Mouse (Mus musculus): ENCODE data around the gene B230217C12Rik. TPM values are rescaled to one million over a fixed set of nuclear protein-coding genes. Genes with fewer than 3 reads are reported as not detected.
A peak's percentile ranks its signal among the peaks of the same experiment; 100 is the strongest.
"Not testable (repeated sequence)": the region's sequence is repeated elsewhere in the genome, so short reads cannot be mapped to it uniquely, and the experiment has no call there.

Gene B230217C12Rik
- total RNA-seq, 2 experiments from 2014 or later: 0.33 to 2.3 TPM

DNA sequence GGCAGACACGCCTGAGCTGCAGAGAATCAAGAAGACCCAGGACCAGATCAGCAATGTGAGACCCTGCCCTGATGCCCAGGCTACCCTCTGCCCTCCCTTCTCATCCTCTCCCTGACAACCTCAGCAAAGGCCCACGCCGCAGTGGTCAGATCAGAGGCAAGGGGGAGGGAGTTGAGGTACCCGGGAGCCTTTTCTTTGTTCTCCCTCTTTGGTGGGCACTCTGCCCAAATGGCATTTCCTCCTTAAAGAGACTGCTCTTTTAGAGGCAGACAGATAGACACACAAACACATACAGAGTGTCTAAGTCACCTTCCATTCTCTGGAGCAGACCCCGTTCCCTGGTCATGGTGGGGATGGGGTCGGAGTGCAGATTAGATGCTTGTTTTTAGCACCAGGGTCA lies 15.7 kb upstream of the B230217C12Rik start:
- ATAC-seq (ENCODE audit: poor library complexity, severe bottlenecking): no peak

DNA sequence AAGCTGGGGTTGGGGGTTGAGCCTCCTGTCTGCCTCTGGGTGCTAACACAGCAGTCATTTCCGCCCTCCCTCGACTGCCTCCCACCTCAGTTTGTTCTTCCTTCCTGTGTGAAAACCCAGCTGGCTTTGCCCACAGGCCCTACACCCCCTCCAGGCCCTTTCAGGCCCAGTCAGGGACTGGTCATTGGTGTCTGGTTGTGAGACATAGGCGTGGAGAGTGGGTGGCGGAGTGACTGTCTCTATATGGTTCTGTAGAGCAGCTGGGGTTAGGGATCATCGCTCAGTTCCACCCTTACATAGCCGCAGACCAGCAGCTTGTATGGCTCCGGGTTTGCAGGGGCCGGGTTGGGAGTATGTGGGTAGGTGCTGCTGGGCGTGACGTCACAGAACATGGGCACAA lies 15.3 kb upstream of the B230217C12Rik start:
- ATAC-seq (ENCODE audit: poor library complexity, severe bottlenecking): peak; percentile 11; the same call in 1 of the 2 replicates

GRCm38 (mm10) chr11:97825971-97826370 lies 14.6 kb upstream of the B230217C12Rik start:
- no peak for ATAC-seq (ENCODE audit: poor library complexity, severe bottlenecking)

GRCm38 (mm10) chr11:97826414-97826813 lies 14.2 kb upstream of the B230217C12Rik start:
- peak; percentile 62 for ATAC-seq (ENCODE audit: poor library complexity, severe bottlenecking)

DNA sequence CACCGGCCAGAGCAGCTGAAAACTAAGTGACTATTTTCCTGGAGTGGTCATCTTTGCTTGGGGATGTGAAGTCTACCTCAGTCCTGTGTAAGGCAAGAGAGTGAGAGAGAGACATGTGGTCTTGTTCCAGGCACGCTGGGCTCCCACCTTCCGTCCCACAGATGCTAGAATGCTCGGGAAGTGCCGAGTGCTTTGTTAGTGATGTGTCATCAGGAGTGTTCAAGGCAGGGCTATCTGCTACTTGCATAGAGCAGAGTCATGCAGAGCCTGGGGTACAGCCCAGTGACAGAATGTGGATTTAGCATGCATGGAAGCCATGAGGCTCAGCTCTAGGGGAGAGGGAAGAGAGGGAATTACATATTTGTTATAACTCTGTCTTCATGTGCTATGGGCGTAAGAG lies 12.9 kb upstream of the B230217C12Rik start:
- no peak for ATAC-seq (ENCODE audit: poor library complexity, severe bottlenecking)

DNA sequence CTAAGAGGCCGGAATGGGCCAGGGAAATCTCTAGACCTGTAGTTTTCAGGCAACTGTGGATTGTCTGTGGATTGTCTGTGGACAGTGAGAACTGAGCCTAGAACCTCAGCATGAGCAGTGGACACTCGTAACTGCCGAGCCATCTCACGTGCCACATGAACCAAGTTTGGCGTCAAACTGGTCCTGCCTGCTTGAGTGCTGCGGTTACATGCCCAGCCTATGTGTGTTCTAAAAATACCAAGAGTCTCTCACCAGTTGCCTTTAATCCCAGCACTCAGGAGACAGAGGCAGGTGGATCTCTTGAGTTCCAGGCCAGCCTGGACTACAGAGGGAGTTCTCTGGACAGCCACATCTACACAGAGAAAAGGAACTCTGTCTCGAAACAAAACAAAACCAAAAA lies 11.2 kb upstream of the B230217C12Rik start:
- no peak for ATAC-seq (ENCODE audit: poor library complexity, severe bottlenecking)

- ATAC-seq (ENCODE audit: poor library complexity, severe bottlenecking): peak; percentile 84
Measured at GRCm38 (mm10) chr11:97829913-97830476, 10.6 kb upstream of the B230217C12Rik start.

GRCm38 (mm10) chr11:97830501-97830900 lies 10.1 kb upstream of the B230217C12Rik start:
- peak; percentile 41 for ATAC-seq (ENCODE audit: poor library complexity, severe bottlenecking)

- ATAC-seq (ENCODE audit: poor library complexity, severe bottlenecking): no peak
Measured at GRCm38 (mm10) chr11:97832001-97832400, 8.6 kb upstream of the B230217C12Rik start.

- no peak for ATAC-seq (ENCODE audit: poor library complexity, severe bottlenecking)
Measured at GRCm38 (mm10) chr11:97833352-97833751, 7.2 kb upstream of the B230217C12Rik start.

GRCm38 (mm10) chr11:97836541-97836940 lies 4.0 kb upstream of the B230217C12Rik start:
- no peak for ATAC-seq (ENCODE audit: poor library complexity, severe bottlenecking)

GRCm38 (mm10) chr11:97837051-97837450 lies 3.5 kb upstream of the B230217C12Rik start:
- ATAC-seq (ENCODE audit: poor library complexity, severe bottlenecking): not testable (repeated sequence)

GRCm38 (mm10) chr11:97837641-97838149 lies 2.9 kb upstream of the B230217C12Rik start:
- no peak for ATAC-seq (ENCODE audit: poor library complexity, severe bottlenecking)

GRCm38 (mm10) chr11:97838779-97839440 lies 1.7 kb upstream of the B230217C12Rik start:
- ATAC-seq (ENCODE audit: poor library complexity, severe bottlenecking): no peak

DNA sequence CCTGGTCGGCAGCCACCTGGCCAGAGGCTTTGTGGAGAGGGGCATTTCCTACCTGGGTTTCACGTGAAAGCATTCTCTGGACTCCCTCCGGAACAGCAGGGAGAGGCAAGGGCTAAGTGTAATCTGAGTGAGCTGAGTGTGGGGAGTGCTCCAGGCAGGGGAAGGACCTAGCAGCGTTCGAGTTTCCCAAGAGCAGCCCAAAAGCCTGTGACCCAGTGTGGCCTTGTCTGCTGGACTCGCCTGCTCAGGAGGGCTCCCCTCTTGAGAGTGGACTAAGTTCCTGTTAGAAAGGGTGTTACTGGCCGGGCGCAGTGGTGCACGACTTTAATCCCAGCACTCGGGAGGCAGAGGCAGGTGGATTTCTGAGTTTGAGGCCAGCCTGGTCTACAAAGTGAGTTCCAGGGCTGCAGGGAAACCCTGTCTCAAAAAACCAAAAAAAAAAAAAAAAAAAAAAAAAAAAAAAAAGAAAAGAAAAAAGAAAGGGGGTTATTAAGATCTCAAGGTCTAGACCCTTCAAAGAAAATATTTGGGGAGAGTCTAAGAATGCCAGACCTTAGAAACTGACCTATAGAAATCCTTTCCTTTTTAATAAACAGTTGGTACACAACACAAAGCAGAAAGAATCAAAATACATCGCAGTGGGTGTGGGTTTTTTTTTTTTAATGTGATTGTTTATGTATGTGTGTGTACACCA lies 992 bp upstream of the B230217C12Rik start:
- ATAC-seq (ENCODE audit: poor library complexity, severe bottlenecking): no peak

GRCm38 (mm10) chr11:97840135-97840490 lies 467 bp upstream of the B230217C12Rik start:
- ATAC-seq (ENCODE audit: poor library complexity, severe bottlenecking): no peak

GRCm38 (mm10) chr11:97840991-97841661 lies 546 bp downstream of the B230217C12Rik start:
- peak; percentile 79 for ATAC-seq (ENCODE audit: poor library complexity, severe bottlenecking)

GRCm38 (mm10) chr11:97842001-97842400 lies 1.4 kb downstream of the B230217C12Rik start:
- ATAC-seq (ENCODE audit: poor library complexity, severe bottlenecking): no peak

DNA sequence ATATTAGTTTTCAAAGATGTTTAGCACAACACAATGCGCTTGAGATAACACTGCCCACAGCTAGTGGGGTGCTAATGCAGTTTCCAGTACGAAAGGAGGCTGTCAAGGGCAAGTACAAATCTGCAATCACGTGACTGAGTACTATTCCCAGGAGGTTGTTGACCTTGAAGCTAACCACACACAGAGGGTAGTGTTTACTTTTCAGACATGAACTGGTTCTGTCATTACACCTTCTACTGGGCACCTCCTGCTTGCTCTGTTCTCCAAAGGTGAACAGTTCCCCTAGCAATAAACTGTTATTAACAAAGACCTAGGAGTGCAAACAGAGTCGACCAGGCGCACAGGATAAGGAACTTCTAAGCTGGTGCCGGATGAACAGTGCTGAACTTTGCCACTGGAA lies 9.8 kb downstream of the B230217C12Rik start:
- no peak for ATAC-seq (ENCODE audit: poor library complexity, severe bottlenecking)

- ATAC-seq (ENCODE audit: poor library complexity, severe bottlenecking): no peak
Measured at GRCm38 (mm10) chr11:97851601-97852000, 11.0 kb downstream of the B230217C12Rik start.

DNA sequence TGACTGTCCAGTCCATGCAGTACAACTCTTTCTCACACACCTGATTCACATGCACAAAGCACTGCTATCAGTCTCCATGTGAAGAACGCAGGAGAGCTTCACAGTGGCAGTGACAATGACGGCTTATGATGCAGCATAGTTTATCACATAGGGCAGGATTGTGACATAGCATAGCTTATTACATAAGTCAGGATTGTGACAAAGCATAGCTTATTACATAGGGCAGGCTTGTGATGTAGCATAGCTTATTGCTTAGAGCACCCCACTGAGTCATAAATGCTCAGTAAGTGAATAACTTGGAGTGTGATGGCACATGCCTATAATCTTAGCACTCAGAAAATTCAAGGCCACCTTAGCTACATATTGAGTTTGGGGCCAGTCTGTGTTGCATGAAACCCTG lies 14.9 kb downstream of the B230217C12Rik start:
- ATAC-seq (ENCODE audit: poor library complexity, severe bottlenecking): peak; percentile 30; the same call in 1 of the 2 replicates

Measured in megakaryocyte, adult 5-6 weeks (primary cell).